Mouse (Mus musculus) olfactory bulb, adult 2 months (tissue): ENCODE results near the gene Fam110a. TPM values are rescaled to one million over a fixed set of nuclear protein-coding genes. Genes with fewer than 3 reads are reported as not detected.

Source experiments
- H3K27ac ChIP-seq: fragments of 200-500 bp; 2 replicates; pipeline ENCODE4 v1.5.1; 2012; ENCODE audit warnings: low read depth, low read length; ENCODE audit not compliant: insufficient read depth
- H3K4me1 ChIP-seq: fragments of 200-500 bp; 2 replicates; pipeline ENCODE4 v1.6.1; 2012; ENCODE audit warnings: low read length; ENCODE audit not compliant: control insufficient read depth, insufficient read depth
- H3K4me3 ChIP-seq: fragments of 200-500 bp; 2 replicates; pipeline ENCODE4 v1.5.1; 2012; ENCODE audit warnings: mild to moderate bottlenecking, low read depth, low read length, moderate library complexity; ENCODE audit not compliant: insufficient read depth
- CTCF ChIP-seq: fragments of 200-500 bp; IDR thresholded peaks from 2 replicates; pipeline ENCODE4 v1.5.1; 2012; ENCODE audit warnings: low read depth, mild to moderate bottlenecking, low read length, moderate library complexity; ENCODE audit not compliant: insufficient read depth
- POLR2A ChIP-seq: fragments of 200-500 bp; IDR thresholded peaks from 2 replicates; pipeline ENCODE4 v1.6.1; 2012; ENCODE audit warnings: mild to moderate bottlenecking, low read depth, low read length, moderate library complexity; ENCODE audit not compliant: insufficient read depth
- WGBS: fragments of 180-500 bp; shearing (Covaris S2); methylation state at CpG from one replicate; pipeline ENCODE4 v1.1.7; 2018; 5-methylcytosine and 5-hydroxymethylcytosine counted together
- polyA plus RNA-seq: library from polyadenylated mRNA; stranded (reverse); fragments of >200 nt; gene quantifications from 2 replicates; pipeline ENCODE4 v1.2.4, GENCODE M21; 2012; ENCODE audit warnings: low replicate concordance; ENCODE audit not compliant: missing spikeins, insufficient read depth, insufficient read length

Fam110a gene
- polyA plus RNA-seq, 1 experiment: not detected

GRCm38 (mm10) chr2:152012222-152012621 lies 32.2 kb upstream of the Fam110a start:
- Histone ChIP-seq H3K4me3 (no peak overlapping the region), H3K27ac (no peak overlapping the region), H3K4me1 (peaks cover 15% of the 10 kb centered on the region)
- WGBS: 86% methylated on average over 4 of the region's 4 CpGs
- no peak for TF ChIP-seq CTCF
- no peak for TF ChIP-seq POLR2A

- TF ChIP-seq POLR2A: no peak
- peak; percentile 18; the same call in 1 of the 2 replicates for TF ChIP-seq CTCF
- peak overlapping the region; percentile 53; the same call in 1 of the 2 replicates for H3K27ac ChIP-seq
- no peak overlapping the region for H3K4me3 ChIP-seq
- peaks cover 15% of the 10 kb centered on the region for H3K4me1 ChIP-seq
- WGBS: 50% methylated on average over 2 of the region's 2 CpGs
Observed at GRCm38 (mm10) chr2:152011724-152012123, 31.7 kb upstream of the Fam110a start.

GRCm38 (mm10) chr2:152010661-152011060 lies 30.6 kb upstream of the Fam110a start:
- Histone ChIP-seq H3K4me1 (peaks cover 12% of the 10 kb centered on the region), H3K4me3 (no peak overlapping the region), H3K27ac (no peak overlapping the region)
- 91% methylated on average over 7 of the region's 7 CpGs for WGBS
- TF ChIP-seq POLR2A: no peak
- no peak for TF ChIP-seq CTCF

- peaks cover 12% of the 10 kb centered on the region for H3K4me1 ChIP-seq
- TF ChIP-seq POLR2A (no peak), CTCF (no peak)
- 86% methylated on average over 9 of the region's 9 CpGs for WGBS
- H3K4me3 ChIP-seq: no peak overlapping the region
- H3K27ac ChIP-seq: no peak overlapping the region
Observed at GRCm38 (mm10) chr2:152010251-152010650, 30.2 kb upstream of the Fam110a start.

- no peak for TF ChIP-seq POLR2A
- no peak for TF ChIP-seq CTCF
- 94% methylated on average over 15 of the region's 15 CpGs for WGBS
- Histone ChIP-seq H3K27ac (no peak overlapping the region), H3K4me1 (peaks cover 14% of the 10 kb centered on the region), H3K4me3 (no peak overlapping the region)
Observed at GRCm38 (mm10) chr2:152009061-152009779, 29.2 kb upstream of the Fam110a start.

GRCm38 (mm10) chr2:152007783-152008182 lies 27.8 kb upstream of the Fam110a start:
- no peak overlapping the region for H3K4me3 ChIP-seq
- H3K4me1 ChIP-seq: peaks cover 15% of the 10 kb centered on the region
- TF ChIP-seq POLR2A: no peak
- TF ChIP-seq CTCF: peak; percentile 60; the same call in 1 of the 2 replicates
- WGBS: 68% methylated on average over 10 of the region's 10 CpGs
- no peak overlapping the region for H3K27ac ChIP-seq

GRCm38 (mm10) chr2:152002529-152002928 lies 22.5 kb upstream of the Fam110a start:
- no peak overlapping the region for H3K27ac ChIP-seq
- TF ChIP-seq POLR2A: no peak
- TF ChIP-seq CTCF: no peak
- H3K4me3 ChIP-seq: no peak overlapping the region
- 80% methylated on average over 6 of the region's 6 CpGs for WGBS
- H3K4me1 ChIP-seq: peaks cover 3% of the 10 kb centered on the region; the same call in 1 of the 2 replicates

GRCm38 (mm10) chr2:152000735-152001134 lies 20.7 kb upstream of the Fam110a start:
- WGBS: 82% methylated on average over 6 of the region's 6 CpGs
- Histone ChIP-seq H3K4me1 (0 out of 2 replicates have a peak, but pooled peaks cover 3% of the 10 kb centered on the region), H3K4me3 (no peak overlapping the region), H3K27ac (no peak overlapping the region)
- TF ChIP-seq POLR2A (no peak), CTCF (no peak)

GRCm38 (mm10) chr2:152000291-152000679 lies 20.3 kb upstream of the Fam110a start:
- TF ChIP-seq POLR2A (no peak), CTCF (no peak)
- WGBS: 62% methylated on average over 3 of the region's 3 CpGs
- Histone ChIP-seq H3K27ac (no peak overlapping the region), H3K4me3 (no peak overlapping the region), H3K4me1 (0 out of 2 replicates have a peak, but pooled peaks cover 3% of the 10 kb centered on the region)
